Mouse (Mus musculus) left cerebral cortex, postnatal 14 days (tissue): ENCODE measurements around the gene Dop1b. TPM values are rescaled to one million over a fixed set of nuclear protein-coding genes. Genes with fewer than 3 reads are reported as not detected.
A peak's percentile ranks its signal among the peaks of the same experiment; 100 is the strongest.
"Not testable (repeated sequence)": the region's sequence is repeated elsewhere in the genome, so short reads cannot be mapped to it uniquely, and the experiment has no call there.

Experiments used
- DNase-seq, 2 experiments: peaks; one replicate each; pipeline ENCODE4 v3.0.0; 2021 to 2022; ENCODE audit warnings: low spot score in 2 of 2, mixed read lengths in 1 of 2
- intact Hi-C: fragments of 180-260 bp; cut with DNase I; formaldehyde crosslinking; loops from one replicate; pipeline ENCODE4 v1.15.1; 2025
- long read RNA-seq, 2 experiments: library from polyadenylated mRNA; stranded (forward); transcript quantifications; one replicate each; pipeline ENCODE4 v2.0.0; 2021
- total RNA-seq, 2 experiments: library from RNA; stranded (reverse); gene quantifications; 2 replicates each; pipeline ENCODE4 v1.2.3; 2021

Gene Dop1b
- 10 to 100 TPM; 81.0 to 93.6 TPM for total RNA-seq
- long read RNA-seq, experiment 1, partial matches to known transcripts, result 14 of 16 reads
- long read RNA-seq, experiment 1, other reads (novel, unspliced or antisense), result 2 of 16 reads
- long read RNA-seq, experiment 2, full-length matches to known transcripts, result 2 of 19 reads
- long read RNA-seq, experiment 2, partial matches to known transcripts, result 9 of 19 reads
- long read RNA-seq, experiment 2, other reads (novel, unspliced or antisense), result 8 of 19 reads

DNA sequence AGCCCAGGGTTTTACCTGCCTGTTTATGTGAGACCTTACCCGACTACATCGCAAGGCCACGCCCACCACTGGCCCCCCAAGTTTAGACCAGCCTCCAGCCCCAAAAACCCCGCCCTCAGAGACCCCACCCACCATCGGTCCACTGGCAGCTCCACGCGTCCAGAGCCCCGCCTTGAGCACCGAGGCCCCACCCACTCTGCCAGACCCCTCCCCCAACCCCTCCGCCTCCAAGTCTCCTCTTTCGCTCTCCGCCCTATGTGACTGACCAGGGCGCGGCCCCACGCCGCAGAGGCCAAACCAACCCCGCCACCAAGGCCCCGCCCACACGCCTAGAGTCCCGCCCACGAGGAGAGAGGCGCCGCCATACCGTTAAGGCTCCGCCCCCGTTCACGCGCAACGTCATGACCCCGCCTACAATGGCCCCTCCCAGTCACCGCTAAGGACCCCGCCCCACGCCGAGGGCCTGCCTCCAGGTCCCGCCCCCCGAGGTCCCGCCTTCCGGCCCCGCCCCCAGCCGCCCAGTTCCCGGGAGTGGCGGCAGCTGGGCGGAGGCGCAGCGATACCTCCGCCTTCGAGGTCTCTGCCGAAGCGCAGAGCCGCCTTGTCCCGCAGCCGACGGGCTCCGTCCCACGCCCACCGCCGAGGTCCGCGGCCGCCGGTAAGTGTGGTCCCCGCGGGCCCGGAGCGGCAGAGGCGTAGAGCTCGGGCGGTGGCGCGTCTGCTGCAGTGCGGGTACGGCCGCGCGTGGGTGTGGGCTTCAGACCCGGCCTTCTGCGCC lies at the start of gene Dop1b:
Dop1b (plus strand) TSS at position 494 of the 778 bp plus-strand sequence.
- intact Hi-C loops, result no loop called here
- DNase-seq, result peak; percentile 97 to 98

DNA sequence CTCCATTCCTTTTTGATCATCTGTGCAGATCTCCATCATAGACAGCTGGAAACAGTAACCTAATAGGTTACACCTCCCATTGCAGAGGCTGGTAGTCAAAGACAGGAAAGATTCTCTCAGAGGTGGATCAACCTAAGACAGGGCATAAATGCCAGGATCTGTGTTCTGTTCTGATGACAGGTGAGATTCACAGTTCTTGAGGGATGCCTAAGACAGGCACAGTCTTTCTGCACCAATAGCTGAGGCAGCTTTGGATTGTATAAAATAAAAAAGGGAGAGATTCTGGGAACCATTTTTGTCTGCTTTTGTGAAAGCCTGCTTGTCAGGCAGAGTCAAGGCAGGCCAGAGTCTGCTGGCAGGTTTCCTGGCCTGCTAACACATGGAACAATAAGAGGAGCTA lies 43.7 kb upstream of the Dop1b start:
- no peak for DNase-seq
- intact Hi-C loops, result no loop called here

DNA sequence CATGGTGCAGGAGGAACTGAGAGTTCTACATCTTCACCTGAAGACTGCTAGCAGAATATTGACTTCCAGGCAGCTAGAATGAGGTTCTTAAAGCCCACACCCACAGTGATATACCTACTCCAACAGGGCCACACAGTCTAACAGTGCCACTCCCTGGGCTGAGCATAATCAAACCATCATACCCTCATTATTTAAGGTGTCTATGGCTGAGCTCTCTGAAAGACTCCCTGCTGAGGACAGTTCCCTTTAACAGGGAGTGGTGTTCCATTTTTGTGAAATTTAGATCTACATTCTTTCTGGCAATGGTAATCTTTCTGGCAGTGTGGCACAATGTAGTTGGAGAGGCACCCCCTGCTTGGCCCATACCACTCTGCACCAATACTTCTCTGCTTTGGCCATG lies 42.2 kb upstream of the Dop1b start:
- intact Hi-C loops, result no loop called here
- no peak for DNase-seq

DNA sequence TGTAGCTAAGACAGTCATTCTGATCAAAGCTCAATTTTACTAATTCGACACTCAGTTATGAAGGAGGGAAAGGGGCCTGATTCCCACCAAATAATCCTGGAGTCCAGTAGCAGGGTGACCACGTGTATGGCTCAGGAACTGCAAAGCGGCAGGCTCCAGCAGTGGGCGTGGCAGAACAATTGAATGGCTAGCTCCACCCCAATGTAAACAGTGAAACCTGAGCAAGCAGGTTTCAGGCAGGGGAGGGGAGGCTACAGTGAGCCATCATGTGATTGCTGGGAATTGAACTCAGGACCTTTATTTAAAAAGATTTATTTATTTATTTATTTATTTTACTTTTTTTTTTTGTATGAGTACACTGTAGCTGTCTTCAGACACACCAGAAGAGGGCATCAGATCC lies 41.2 kb upstream of the Dop1b start:
- intact Hi-C loops, DNase-seq: not testable (repeated sequence)

DNA sequence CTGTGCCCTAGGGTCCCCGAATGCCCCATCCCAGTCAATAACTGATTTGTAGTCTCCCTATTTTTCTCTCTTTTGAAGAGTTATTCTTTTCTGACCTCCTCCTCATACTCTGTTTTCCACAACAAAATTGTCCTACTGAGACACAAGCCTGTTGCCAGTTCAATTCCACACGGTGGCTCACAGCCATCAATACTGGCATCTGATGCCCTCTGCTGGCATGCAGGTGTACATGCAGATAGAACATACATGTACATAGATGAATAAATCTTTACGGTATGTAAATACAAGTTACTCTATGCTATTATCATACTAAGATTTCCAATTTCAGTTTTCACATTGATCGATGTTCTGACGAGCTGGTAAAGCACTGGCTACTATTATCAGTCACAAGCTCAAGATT lies 40.6 kb upstream of the Dop1b start:
- DNase-seq, result no peak
- intact Hi-C loops, result no loop called here

DNA sequence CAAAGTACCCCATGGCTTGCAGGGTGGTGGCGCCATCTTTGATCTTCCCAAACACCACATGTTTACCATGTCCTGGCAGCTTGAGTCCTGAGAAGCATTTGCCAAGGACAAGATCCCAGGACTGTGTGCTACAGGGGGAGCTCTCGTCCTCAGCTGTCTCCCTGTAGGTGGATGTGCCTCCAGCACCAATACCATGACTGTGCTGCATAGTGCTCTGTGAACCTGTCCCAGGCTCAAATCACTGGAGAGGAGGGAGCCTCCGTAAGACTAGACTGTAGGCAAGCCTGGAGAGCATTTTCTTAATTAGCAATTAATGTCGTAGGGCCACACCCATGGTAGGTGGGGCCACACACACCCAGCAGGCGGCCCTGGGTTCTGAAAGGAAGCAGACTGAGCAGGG lies 35.3 kb upstream of the Dop1b start:
- intact Hi-C loops, result no loop called here
- DNase-seq, result no peak

DNA sequence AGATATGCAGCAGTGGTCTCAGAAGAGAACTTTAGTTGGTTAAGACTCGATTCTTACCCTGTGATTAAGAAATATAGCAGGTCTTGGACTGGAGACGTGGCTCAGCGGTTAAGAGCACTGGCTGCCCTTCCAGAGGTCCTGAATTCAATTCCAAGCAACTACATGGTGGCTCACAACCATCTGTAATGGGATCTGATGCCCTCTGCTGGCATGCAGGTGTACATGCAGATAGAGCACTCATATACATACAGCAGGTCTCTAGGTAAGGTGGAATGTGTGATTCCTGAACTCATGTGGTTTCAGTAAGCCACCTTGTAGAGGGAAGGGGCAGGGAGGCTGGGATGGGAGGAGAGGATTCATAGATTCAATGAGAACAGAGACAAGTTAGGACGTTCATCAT lies 33.5 kb upstream of the Dop1b start:
- DNase-seq, result no peak
- intact Hi-C loops, result no loop called here

DNA sequence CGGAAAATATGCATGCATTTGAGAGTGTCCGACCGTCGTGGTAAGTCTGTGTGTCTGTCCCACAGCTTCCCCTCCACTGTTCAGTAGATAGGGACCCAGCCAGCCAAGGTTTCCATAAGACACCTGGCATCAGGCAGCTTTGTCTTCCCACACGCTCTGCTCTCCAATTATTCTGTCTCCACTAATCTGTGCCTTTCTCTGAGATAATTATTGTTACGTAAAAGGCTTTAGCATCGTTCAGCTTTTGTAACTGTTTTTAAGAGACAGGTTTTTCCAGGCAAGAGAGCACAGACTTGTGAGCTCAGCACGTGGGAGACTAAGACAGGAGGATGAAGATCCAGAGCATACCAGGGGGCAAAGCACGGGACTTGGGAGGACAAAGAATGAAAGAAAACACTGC lies 32.5 kb upstream of the Dop1b start:
- peak in 1 of 2 experiments; percentile 20 for DNase-seq
- intact Hi-C loops, result no loop called here

DNA sequence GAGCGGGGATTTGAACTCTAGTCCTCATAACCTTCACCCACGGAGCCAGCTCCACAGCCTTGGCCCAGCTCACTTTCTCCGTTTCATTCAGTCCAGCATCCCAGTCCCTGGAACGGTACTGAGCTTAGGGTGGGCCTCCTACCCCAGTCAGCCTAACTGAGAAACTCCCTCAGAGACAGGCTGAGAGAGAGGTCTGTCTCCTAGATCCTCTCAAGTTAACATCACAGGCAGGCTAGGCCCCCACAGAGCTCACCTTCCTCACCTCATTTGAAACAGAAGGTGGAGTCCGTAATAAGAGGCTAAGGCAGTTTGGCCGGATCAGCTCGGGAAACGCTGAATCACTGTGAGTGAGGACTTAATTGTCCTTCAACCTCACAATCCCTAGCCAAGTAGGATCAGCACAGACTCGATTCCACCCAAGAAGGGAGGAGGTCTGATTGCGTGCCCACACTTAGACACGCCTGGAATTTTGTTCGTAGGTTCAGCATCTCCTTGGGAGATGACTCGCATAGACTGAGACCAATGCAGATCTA lies 29.5 kb upstream of the Dop1b start:
- DNase-seq, result no peak
- intact Hi-C loops, result loop anchor here (10.0 kb wide), 1 partner anchor 83 kb away; no protein-coding TSS in a partner anchor

DNA sequence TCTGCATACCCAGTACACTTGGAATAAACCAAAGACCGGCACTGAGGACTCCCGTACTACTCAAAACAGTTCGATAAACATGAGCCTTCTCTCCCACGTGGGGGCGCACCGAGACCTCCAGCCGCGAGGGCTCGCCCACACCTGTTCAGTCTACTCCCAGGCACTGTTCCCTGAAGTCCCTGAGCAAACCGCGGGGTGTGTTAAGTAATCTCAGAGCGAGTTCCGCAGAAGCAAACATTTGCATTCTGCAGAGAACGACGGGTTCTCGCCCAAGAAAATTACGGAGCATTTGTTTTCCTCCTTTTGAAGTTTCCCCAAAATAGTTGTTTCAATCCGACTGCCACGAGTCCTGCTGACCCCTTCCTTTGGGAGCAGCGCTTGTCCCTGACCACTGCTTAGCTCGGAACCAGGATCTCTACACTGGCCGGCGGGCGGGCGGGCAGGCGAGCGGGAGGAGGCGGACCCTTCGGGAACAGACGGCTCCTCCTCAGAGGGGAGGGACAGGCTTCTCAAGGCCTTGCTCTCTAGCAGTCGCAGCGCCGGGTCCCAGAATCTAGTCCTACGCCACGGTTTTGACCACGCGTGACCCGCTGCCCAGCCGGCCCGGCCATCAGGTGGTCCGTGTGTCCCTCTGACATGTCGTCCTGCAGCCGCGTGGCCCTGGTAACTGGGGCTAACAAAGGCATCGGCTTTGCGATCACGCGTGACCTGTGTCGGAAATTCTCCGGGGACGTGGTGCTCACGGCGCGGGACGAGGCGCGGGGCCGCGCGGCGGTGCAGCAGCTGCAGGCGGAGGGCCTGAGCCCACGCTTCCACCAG lies 28.8 kb upstream of the Dop1b start, which contains the start of gene Cbr3:
Cbr3 (plus strand) TSS at position 527 of the 819 bp plus-strand sequence.
- intact Hi-C loops, result loop anchor here (10.0 kb wide), 1 partner anchor 82 kb away; no protein-coding TSS in a partner anchor

DNA sequence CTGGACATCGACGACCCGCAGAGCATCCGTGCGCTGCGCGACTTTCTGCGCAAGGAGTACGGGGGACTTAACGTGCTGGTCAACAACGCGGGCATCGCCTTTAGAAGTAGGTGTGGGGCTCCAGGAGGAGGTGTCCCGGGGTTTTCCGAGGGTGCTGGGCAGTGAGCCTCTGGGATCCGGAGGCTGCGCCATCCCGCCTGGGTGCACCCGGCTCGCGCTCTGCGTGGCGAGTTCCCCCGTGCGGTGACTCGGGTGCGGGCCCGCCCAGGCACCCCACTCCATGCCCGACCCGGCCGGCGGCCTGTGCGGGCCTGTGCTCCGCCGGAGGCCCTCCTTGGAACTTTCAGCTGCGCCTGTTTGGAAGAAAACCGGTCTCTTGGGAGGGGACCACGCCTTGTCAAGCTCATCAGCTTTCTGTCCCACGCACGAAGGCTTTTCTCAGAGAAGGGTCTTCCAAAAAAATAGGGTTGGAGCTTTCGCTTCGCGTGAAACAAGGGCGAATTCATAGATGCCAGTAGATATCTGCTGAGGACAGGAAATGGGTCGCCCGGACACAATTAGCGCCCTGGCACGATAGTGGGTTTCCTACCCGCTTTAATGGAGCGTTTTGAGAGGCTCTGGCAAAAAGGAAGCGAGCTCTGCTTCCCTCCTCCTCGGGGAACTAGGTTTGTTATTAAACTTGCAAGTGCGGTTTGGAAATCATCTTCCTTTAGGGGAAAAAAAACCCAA lies 28.0 kb upstream of the Dop1b start:
- intact Hi-C loops, result loop anchor here (10.0 kb wide), 1 partner anchor 81 kb away; no protein-coding TSS in a partner anchor
- peak in 1 of 2 experiments; percentile 22 for DNase-seq

More for the DNA sequence above, 28.8 kb upstream of the Dop1b start, which contains the start of gene Cbr3:
- peak; percentile 75 to 85 for DNase-seq

DNA sequence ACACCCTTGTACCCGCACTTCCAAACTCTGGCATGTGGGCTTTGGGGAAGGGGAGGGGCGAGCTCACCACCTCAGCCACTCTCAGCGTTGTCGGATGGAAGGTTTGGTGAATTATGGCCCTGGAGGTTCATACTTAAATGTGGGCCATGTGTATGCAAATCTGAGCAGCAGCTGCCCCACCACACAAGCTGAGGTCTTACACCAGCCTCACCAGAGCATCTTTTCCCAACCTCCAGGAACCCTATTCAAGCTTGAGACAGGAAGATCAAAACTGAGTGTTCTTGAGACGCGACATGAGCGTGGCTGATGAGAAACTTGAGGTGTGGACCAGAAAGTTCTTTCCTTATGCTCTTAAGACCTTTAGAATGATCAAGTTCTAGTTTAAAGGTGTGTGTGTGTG lies 27.3 kb upstream of the Dop1b start:
- intact Hi-C loops, result loop anchor here (10.0 kb wide), 1 partner anchor 80 kb away; no protein-coding TSS in a partner anchor

DNA sequence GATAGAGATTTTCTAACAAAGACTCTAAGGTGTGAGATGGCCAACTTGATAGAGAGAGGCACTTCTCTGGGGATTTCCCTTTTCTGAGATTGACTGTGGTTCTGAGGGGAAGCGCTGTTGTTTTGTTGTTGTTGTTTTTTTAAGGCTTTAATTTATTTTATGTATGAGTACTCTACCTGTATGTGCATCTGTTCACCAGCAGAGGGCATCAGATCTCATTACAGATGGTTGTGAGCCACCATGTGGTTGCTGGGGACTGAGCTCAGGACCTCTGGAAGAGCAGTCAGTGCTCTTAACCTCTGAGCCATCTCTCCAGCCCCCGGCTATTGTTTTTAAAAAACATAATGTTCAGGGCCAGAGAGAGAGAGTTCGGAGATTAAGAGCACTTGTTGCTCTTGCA lies 25.9 kb upstream of the Dop1b start:
- DNase-seq, result not testable (repeated sequence)
- intact Hi-C loops, result loop anchor here (10.0 kb wide), 1 partner anchor 79 kb away; no protein-coding TSS in a partner anchor

More for the DNA sequence above, 27.3 kb upstream of the Dop1b start:
- no peak for DNase-seq

DNA sequence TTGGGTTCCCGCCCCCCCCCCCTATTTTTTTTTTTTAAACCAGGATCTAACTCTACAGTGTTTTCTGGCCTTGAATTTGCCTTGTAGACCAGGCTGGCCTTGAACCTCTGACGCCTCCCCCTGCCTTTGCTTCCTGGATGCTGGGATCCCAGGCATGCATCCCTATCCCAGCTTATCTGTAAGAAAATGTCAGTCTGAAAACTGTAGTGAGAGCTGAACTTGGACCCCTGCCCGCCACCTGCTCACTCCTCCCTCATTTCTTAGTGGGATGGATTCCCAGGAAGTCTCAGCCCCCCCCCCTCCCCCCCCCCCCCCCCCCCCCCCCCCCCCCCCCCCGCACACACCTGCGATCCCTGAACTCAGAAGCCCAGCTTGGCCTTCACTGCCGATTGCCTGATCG lies 25.3 kb upstream of the Dop1b start:
- intact Hi-C loops, result loop anchor here (10.0 kb wide), 1 partner anchor 78 kb away; no protein-coding TSS in a partner anchor
- no peak for DNase-seq

DNA sequence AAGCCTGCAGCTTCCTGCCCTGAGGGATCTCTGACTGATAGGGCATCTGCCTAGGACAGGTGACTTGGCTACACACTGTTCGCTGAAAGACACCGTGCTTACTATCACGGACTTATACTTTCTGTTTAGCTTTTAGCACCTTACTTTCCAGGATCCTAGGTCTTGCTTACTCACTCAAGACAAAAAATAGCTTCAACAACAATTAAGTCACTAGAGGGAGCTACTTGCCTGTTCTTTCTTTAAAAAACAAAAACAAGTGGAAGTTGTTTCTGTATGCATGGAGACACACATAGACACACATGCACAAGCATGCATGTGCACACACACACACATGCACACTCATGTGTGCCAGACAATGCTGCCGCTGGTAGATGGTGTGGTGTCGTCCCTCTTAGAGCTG lies 24.8 kb upstream of the Dop1b start:
- intact Hi-C loops, result loop anchor here (10.0 kb wide), 1 partner anchor 78 kb away; no protein-coding TSS in a partner anchor
- peak in 1 of 2 experiments; percentile 45 for DNase-seq

DNA sequence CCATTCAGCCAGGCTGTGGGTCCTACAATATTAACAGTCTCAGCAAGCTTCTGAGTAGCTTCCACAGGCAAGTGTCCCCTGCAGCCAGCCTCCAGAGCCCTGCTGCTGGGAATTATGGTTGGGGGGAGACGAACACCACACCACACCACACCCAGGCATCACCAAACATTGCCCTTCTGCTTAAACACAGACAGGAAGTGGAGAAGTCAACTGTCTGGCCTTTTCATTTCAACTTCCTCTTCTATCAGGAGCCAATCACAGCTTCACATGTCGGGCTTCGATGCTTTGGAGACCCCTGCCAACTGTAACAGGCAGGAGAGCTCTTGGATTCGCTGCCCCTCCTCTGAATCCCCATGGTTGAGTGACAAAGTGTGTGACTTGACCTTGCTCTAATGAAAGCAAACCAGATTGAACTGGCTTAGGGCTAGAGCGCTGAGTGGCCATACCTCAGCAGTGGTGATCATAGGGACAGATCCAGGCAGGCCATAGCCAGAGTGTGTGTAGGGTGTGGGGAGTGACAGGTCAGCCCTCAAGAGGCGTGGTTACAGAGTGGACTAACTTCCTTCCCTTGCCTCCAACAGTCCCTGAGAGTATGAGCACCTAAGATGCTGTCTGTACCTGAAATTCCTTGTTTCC lies 20.4 kb upstream of the Dop1b start:
- DNase-seq, result no peak
- intact Hi-C loops, result no loop called here

DNA sequence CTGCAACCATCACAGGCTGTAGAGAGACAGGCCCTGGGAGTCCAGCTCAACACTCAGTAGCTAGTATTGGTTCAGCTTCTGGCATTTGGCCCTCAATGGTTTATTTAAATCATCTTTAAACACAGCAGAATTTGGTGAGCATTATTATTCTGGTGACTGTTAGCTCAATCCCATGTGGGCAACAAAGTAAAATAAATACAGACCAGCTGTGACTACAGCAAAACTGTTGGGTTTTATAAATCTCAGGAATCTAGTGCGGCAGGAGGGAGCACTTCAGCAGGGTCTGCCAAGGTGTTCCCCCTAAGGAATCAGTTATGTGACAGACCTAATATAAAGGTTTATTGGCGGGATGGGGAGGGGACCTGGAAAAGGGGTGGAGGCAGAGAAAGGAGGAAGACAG lies 19.0 kb upstream of the Dop1b start:
- intact Hi-C loops, result no loop called here
- DNase-seq, result no peak

DNA sequence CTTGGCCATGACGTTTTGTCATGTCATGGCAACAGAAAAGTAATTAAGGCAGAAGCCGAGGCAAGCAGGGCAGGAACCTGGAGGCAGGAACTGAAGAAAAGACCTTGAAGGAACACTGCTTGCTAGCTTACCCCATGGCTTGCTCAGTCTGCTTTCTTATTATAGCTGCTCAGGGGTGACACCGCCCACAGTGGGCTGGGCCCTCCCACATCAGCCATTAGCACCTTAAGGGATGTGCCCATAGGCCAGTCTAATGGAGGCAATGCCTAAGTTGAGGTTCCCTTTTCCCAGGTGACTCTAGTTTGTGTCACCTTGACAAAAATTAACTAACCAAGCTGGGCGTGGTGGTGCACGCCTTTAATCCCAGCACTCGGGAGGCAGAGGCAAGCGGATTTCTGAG lies 4.6 kb upstream of the Dop1b start:
- intact Hi-C loops, result no loop called here
- DNase-seq, result no peak
